Mouse (Mus musculus): ENCODE data around the gene Igsf6. TPM values are rescaled to one million over a fixed set of nuclear protein-coding genes. Genes with fewer than 3 reads are reported as not detected.

Gene Igsf6
- polyA plus RNA-seq, 1 experiment: 0.28 TPM

DNA sequence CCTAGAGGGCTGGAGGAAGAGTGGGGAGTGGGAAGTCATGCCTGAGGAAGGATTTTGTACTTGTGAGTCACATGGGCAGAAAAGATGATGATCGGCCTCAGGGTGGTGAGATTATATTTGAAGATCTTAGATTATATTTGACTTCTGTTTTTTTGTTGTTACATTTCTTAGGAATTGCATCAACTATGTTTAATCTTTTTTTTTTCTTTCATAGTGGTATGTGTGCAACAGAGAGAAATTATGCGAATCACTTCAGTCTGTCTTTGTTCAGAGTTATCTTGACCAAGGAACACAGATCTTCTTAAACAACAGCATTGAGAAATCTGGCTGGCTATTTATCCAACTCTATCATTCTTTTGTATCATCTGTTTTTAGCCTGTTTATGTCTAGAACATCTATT, 26.7 kb downstream of the Igsf6 start:
- 97% methylated on average over 2 of the region's 2 CpGs for WGBS
- TF ChIP-seq POLR2A (IDR thresholded peaks at IDR 0.05; ENCODE audit: borderline replicate concordance, insufficient read depth, low read length) (no peak), CTCF (IDR thresholded peaks at IDR 0.05; ENCODE audit: borderline replicate concordance, insufficient read depth, low read depth, low read length) (no peak)
- Histone ChIP-seq H3K27me3 (ENCODE audit: control insufficient read depth, insufficient read depth, low read length) (no peaks in the 10 kb centered on the region), H3K27ac (ENCODE audit: insufficient read depth, low read length) (no peak overlapping the region), H3K4me1 (ENCODE audit: control insufficient read depth, insufficient read depth, low read length) (no peaks in the 10 kb centered on the region), H3K4me3 (replicated peaks; ENCODE audit: insufficient read depth, low read depth, low read length) (no peak overlapping the region)
- no peak for DNase-seq

DNA sequence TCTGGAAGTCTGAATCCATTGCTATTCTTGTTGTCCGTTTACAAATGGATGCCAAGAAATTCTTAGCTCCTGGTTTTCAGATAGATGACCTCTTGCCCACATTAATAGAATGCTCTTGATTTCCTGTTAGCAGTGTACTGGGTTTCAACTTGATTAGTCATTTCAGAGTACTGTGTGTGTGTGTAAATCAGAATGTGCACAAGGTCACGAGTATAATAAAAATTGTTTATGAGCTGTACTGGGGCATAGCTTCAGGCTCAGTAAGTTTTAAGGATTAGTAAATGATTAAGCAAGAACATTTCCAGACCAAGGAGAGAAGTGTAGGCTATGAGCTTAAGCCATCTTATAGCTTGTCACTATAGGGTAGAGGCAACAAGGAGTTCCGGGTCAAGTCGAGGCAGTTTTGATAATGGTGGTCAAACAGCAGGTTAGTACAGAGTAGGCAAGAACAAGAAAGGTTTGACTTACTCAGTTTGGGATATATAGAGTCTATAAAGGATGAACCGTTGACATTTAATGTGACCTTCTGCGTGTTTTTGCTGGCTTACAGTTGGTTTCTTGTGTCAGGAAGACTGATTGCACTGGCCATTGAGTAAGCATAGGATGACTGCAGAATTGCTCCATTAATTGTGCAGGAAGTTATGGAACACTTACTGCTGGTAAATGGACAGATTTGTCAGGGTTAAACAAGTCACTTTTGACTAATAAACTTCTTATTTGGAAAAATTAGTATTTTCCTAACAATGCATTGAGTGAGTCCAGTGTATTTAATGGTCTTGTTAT, 28.5 kb downstream of the Igsf6 start:
- no peak for TF ChIP-seq CTCF (IDR thresholded peaks at IDR 0.05; ENCODE audit: borderline replicate concordance, insufficient read depth, low read depth, low read length)
- no peak for TF ChIP-seq POLR2A (IDR thresholded peaks at IDR 0.05; ENCODE audit: borderline replicate concordance, insufficient read depth, low read length)
- H3K4me3 ChIP-seq (replicated peaks; ENCODE audit: insufficient read depth, low read depth, low read length): no peak overlapping the region
- H3K4me1 ChIP-seq (ENCODE audit: control insufficient read depth, insufficient read depth, low read length): no peaks in the 10 kb centered on the region
- H3K27ac ChIP-seq (ENCODE audit: insufficient read depth, low read length): no peak overlapping the region
- WGBS: 93% methylated on average over 6 of the region's 6 CpGs
- no peaks in the 10 kb centered on the region for H3K27me3 ChIP-seq (ENCODE audit: control insufficient read depth, insufficient read depth, low read length)
- no peak for DNase-seq

DNA sequence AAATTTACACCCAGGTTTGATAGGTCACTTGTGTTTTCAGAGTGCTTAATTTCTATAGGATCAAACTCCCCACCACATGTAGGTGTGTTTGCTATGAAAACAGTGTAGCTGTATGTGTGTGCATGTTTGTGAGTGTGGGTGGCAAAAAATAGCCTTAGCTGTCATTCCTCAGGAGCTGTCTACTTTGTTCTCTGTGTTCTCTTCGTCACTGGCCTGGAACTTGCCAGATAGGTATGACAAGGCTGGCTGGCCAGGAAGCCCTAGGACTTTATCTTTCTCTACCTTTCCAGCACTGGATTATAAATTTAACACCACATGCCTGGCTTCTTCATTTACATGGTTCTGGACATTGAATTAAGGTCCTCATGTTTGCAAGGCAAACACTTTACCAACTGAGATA, 30.1 kb downstream of the Igsf6 start:
- Histone ChIP-seq H3K4me3 (replicated peaks; ENCODE audit: insufficient read depth, low read depth, low read length) (no peak overlapping the region), H3K27me3 (ENCODE audit: control insufficient read depth, insufficient read depth, low read length) (no peaks in the 10 kb centered on the region), H3K27ac (ENCODE audit: insufficient read depth, low read length) (no peak overlapping the region), H3K4me1 (ENCODE audit: control insufficient read depth, insufficient read depth, low read length) (0 out of 2 replicates have a peak, but pooled peaks cover 3% of the 10 kb centered on the region)
- TF ChIP-seq POLR2A (IDR thresholded peaks at IDR 0.05; ENCODE audit: borderline replicate concordance, insufficient read depth, low read length) (no peak), CTCF (IDR thresholded peaks at IDR 0.05; ENCODE audit: borderline replicate concordance, insufficient read depth, low read depth, low read length) (no peak)
- DNase-seq: no peak
- 42% methylated on average over 1 of the region's 1 CpGs for WGBS

DNA sequence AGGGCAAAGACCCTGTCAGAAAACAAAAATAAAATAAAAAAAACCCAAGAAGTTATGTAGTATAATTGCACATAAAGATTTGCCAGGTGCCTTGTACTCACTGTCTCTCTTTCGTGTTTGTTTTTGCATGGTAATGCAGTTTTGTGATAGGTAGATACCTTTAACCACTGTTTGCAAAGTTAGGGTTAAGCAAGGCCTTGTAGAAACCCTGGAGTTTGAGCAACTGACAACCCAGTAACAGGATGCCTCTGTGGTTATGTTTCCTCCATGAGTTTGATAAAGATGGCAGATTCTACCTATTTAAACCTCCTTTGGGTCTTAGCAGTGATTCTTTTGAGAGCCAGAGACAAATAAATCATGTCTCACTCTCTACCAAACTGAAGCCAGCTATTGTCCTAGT, 30.9 kb downstream of the Igsf6 start:
- 87% methylated on average over 1 of the region's 1 CpGs for WGBS
- Histone ChIP-seq H3K27me3 (ENCODE audit: control insufficient read depth, insufficient read depth, low read length) (no peaks in the 10 kb centered on the region), H3K4me1 (ENCODE audit: control insufficient read depth, insufficient read depth, low read length) (0 out of 2 replicates have a peak, but pooled peaks cover 3% of the 10 kb centered on the region), H3K27ac (ENCODE audit: insufficient read depth, low read length) (no peak overlapping the region), H3K4me3 (replicated peaks; ENCODE audit: insufficient read depth, low read depth, low read length) (no peak overlapping the region)
- no peak for TF ChIP-seq POLR2A (IDR thresholded peaks at IDR 0.05; ENCODE audit: borderline replicate concordance, insufficient read depth, low read length)
- TF ChIP-seq CTCF (IDR thresholded peaks at IDR 0.05; ENCODE audit: borderline replicate concordance, insufficient read depth, low read depth, low read length): no peak
- no peak for DNase-seq

DNA sequence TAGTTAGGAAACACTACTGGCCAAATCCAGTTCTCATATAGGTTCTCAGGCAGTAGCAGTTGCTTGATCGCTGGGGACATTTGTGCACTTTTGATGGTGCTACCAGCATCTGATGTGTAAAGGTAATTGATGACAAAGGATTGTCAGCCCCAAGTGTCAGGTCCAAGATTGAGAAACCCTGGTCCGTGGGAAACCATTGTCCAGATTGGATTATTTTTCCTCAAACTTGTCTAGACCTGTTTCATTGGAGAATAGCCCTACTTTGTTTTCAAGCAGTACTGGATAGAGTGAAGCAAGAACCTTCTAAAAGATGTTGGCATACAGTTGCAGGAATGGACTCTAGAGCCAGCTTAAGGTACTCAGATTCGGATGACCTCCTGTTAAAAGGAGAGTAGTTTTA, 31.4 kb downstream of the Igsf6 start:
- Histone ChIP-seq H3K27me3 (ENCODE audit: control insufficient read depth, insufficient read depth, low read length) (no peaks in the 10 kb centered on the region), H3K4me3 (replicated peaks; ENCODE audit: insufficient read depth, low read depth, low read length) (no peak overlapping the region), H3K27ac (ENCODE audit: insufficient read depth, low read length) (no peak overlapping the region), H3K4me1 (ENCODE audit: control insufficient read depth, insufficient read depth, low read length) (0 out of 2 replicates have a peak, but pooled peaks cover 3% of the 10 kb centered on the region)
- WGBS: 94% methylated on average over 3 of the region's 3 CpGs
- no peak for DNase-seq
- TF ChIP-seq CTCF (IDR thresholded peaks at IDR 0.05; ENCODE audit: borderline replicate concordance, insufficient read depth, low read depth, low read length): no peak

DNA sequence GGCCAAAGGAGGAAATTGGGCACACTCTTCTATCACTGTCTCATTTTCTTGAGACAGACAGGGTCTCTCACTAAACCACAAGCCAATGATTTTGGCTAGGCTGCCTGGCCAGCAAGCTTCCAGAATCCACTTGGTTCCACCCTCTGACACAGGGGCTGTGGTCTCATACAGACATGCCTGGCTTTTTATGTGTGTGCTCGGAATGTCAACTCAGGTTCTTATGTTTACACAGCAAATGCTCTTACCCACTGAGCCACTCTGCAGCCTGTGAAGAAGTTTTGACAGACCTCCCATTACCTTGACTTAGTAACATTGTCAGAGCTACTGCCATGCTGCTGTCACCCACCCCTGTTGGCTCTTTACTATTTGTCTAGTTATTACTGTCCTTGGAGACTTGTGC, 32.4 kb downstream of the Igsf6 start:
- 93% methylated on average over 1 of the region's 1 CpGs for WGBS
- no peak for DNase-seq
- no peak for TF ChIP-seq CTCF (IDR thresholded peaks at IDR 0.05; ENCODE audit: borderline replicate concordance, insufficient read depth, low read depth, low read length)
- no peak for TF ChIP-seq POLR2A (IDR thresholded peaks at IDR 0.05; ENCODE audit: borderline replicate concordance, insufficient read depth, low read length)

DNA sequence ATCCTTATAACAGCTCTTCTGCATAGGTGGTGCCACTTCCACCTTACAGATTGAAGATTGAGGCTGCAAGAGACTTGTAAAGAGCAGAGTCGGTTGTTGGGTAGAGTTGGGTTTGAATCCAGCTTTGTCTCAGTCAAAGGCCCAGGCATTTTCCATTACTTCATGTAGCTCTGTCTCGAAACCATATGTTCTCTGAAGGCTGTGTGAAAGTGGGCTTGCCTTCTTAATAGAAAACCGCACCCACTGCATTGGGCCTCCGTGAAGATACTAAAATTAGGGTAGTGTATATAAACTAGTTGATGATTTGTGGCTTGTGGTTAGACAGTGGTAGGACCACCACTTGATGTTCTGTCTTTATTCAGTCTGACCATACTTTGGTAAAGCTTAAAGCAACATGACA, 33.8 kb downstream of the Igsf6 start:
- H3K27me3 ChIP-seq (ENCODE audit: control insufficient read depth, insufficient read depth, low read length): no peaks in the 10 kb centered on the region
- H3K4me3 ChIP-seq (replicated peaks; ENCODE audit: insufficient read depth, low read depth, low read length): no peak overlapping the region
- H3K27ac ChIP-seq (ENCODE audit: insufficient read depth, low read length): no peak overlapping the region
- WGBS: 94% methylated on average over 4 of the region's 4 CpGs
- no peak for DNase-seq
- TF ChIP-seq POLR2A (IDR thresholded peaks at IDR 0.05; ENCODE audit: borderline replicate concordance, insufficient read depth, low read length): no peak
- TF ChIP-seq CTCF (IDR thresholded peaks at IDR 0.05; ENCODE audit: borderline replicate concordance, insufficient read depth, low read depth, low read length): no peak
- H3K4me1 ChIP-seq (ENCODE audit: control insufficient read depth, insufficient read depth, low read length): peaks cover 9% of the 10 kb centered on the region; the same call in 1 of the 2 replicates

More for the DNA sequence above, 32.4 kb downstream of the Igsf6 start:
- H3K27me3 ChIP-seq (ENCODE audit: control insufficient read depth, insufficient read depth, low read length): no peaks in the 10 kb centered on the region
- 0 out of 2 replicates have a peak, but pooled peaks cover 3% of the 10 kb centered on the region for H3K4me1 ChIP-seq (ENCODE audit: control insufficient read depth, insufficient read depth, low read length)
- H3K27ac ChIP-seq (ENCODE audit: insufficient read depth, low read length): no peak overlapping the region
- H3K4me3 ChIP-seq (replicated peaks; ENCODE audit: insufficient read depth, low read depth, low read length): no peak overlapping the region

DNA sequence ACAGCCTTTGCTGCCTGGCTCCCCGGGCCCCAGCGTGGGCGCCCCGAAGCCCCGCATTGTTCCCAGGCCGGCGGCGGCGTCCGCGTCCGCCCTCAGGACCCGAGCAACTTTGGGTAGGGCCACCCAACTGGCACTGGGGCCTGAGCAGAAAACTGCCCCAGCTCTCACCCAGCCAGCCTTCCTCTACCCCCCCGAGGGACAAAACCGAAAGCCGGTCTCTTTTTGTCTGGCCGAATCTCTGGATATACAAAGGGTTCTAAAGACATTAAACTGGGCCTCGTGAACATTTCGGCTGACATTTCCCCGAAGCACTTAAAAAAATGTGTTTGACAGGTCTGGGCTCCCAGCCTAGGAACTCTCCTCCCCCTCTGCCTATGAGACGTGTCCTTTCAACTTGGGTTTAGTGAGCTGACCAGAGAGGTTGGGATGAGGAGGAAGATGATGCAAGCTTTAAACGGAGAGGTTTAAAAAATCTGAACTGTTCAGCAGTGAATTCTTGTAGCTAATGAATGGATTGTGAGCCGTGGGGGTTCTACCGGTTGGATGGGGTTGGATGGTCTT, 39.1 kb downstream of the Igsf6 start:
- peak overlapping the region; percentile 85 for H3K4me3 ChIP-seq (replicated peaks; ENCODE audit: insufficient read depth, low read depth, low read length)
- H3K4me1 ChIP-seq (ENCODE audit: control insufficient read depth, insufficient read depth, low read length): peaks cover 9% of the 10 kb centered on the region; the same call in 1 of the 2 replicates
- no peak for DNase-seq
- no peaks in the 10 kb centered on the region for H3K27me3 ChIP-seq (ENCODE audit: control insufficient read depth, insufficient read depth, low read length)
- WGBS: under 1% methylated on average over 24 of the region's 24 CpGs
- TF ChIP-seq POLR2A (IDR thresholded peaks at IDR 0.05; ENCODE audit: borderline replicate concordance, insufficient read depth, low read length): no peak
- no peak for TF ChIP-seq CTCF (IDR thresholded peaks at IDR 0.05; ENCODE audit: borderline replicate concordance, insufficient read depth, low read depth, low read length)
- H3K27ac ChIP-seq (ENCODE audit: insufficient read depth, low read length): peak overlapping the region; percentile 93
